ENCODE assay signal across 21 mouse cellular contexts in the genomic region with DNA sequence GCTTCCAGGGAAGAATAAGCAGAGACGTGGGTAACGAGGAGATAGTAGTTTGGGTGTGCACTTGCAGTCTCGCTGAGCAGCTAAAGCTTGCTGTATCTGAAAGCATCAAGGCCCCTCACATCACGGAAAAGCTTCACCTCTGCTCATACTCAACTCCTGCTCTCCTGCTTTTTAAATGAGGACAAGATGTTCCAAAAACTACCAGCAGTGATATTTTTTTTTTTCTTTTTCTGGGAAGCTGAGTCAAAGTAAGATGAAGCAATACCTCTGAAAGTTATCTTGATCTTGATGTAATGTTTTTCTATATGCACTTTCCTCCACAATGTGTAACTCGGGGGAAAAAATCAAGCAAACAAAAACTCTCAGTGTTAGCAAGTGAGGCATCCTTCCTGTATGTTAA.
"Had no signal": no experiment of that assay in that cellular context is flagged by ENCODE, and none has a peak within 500 bp of the region (broad histone marks: within the 10 kb centered on the region; RNA-seq: fewer than 3 reads in every experiment).

No protein-coding gene starts in this region.

- H3K4me1 ChIP-seq: limb, embryonic 13.5 days; liver, embryonic 12.5 days; liver, embryonic 15.5 days; lung, embryonic 15.5 days; neural tube, embryonic 12.5 days; neural tube, embryonic 15.5 days; stomach, embryonic 15.5 days had no signal

- ATAC-seq: liver, embryonic 12.5 days had no signal

- H3K27ac ChIP-seq: limb, embryonic 10.5 days; limb, embryonic 13.5 days; liver, embryonic 12.5 days; liver, embryonic 15.5 days; lung, embryonic 15.5 days; neural tube, embryonic 12.5 days; neural tube, embryonic 15.5 days; stomach, embryonic 15.5 days had no signal

- H3K4me2 ChIP-seq: limb, embryonic 13.5 days; liver, embryonic 12.5 days; liver, embryonic 15.5 days; lung, embryonic 15.5 days; midbrain, embryonic 11.5 days; neural tube, embryonic 12.5 days; neural tube, embryonic 15.5 days; stomach, embryonic 15.5 days had no signal

- H3K27me3 ChIP-seq: limb, embryonic 13.5 days; liver, embryonic 12.5 days; liver, embryonic 15.5 days; lung, embryonic 15.5 days; neural tube, embryonic 12.5 days; neural tube, embryonic 15.5 days; stomach, embryonic 15.5 days had no signal

- DNase-seq: kidney, adult 9 months; kidney, postnatal 14 days; kidney, postnatal 4 days; liver; lung, adult 18-20 months; lung, postnatal 14 days; lung, postnatal 4 days; midbrain, embryonic 14.5 days; right cerebral cortex, adult 18-20 months; right cerebral cortex, postnatal 14 days; right cerebral cortex, postnatal 4 days; thymus, postnatal 25 days had no signal

- H3K36me3 ChIP-seq: limb, embryonic 10.5 days; limb, embryonic 13.5 days; liver, embryonic 12.5 days; liver, embryonic 15.5 days; lung, embryonic 15.5 days; neural tube, embryonic 12.5 days; neural tube, embryonic 15.5 days; stomach, embryonic 15.5 days had no signal

- H3K4me3 ChIP-seq: limb, embryonic 10.5 days; limb, embryonic 13.5 days; liver, embryonic 12.5 days; liver, embryonic 15.5 days; lung, embryonic 15.5 days; neural tube, embryonic 12.5 days; neural tube, embryonic 15.5 days; stomach, embryonic 15.5 days had no signal

- H3K9me3 ChIP-seq: limb, embryonic 10.5 days; limb, embryonic 13.5 days; liver, embryonic 12.5 days; liver, embryonic 15.5 days; lung, embryonic 15.5 days; neural tube, embryonic 12.5 days; neural tube, embryonic 15.5 days; stomach, embryonic 15.5 days had no signal

- H3K9ac ChIP-seq: limb, embryonic 13.5 days; liver, embryonic 12.5 days; liver, embryonic 15.5 days; lung, embryonic 15.5 days; neural tube, embryonic 12.5 days; neural tube, embryonic 15.5 days; stomach, embryonic 15.5 days had no signal
